Mouse (Mus musculus) lung, adult 2 months (tissue): ENCODE measurements around the gene Mybpc2. TPM values are rescaled to one million over a fixed set of nuclear protein-coding genes. Genes with fewer than 3 reads are reported as not detected.

ENCODE experiments used
- DNase-seq: peaks from one replicate; pipeline ENCODE4 v3.0.0; 2022
- H3K4me1 ChIP-seq: fragments of 200-500 bp; 2 replicates; pipeline ENCODE4 v1.6.1; 2011; ENCODE audit warnings: low read length; ENCODE audit not compliant: control insufficient read depth, insufficient read depth
- H3K4me3 ChIP-seq: fragments of 200-500 bp; replicated peaks from 2 replicates; pipeline ENCODE3; 2011; ENCODE audit warnings: low read depth, mild to moderate bottlenecking, control low read depth, low read length; ENCODE audit errors: extremely low read depth
- CTCF ChIP-seq: fragments of 200-500 bp; IDR thresholded peaks from 2 replicates; pipeline ENCODE4 v1.5.1; 2011; ENCODE audit warnings: mild to moderate bottlenecking, low read length, control low read depth; ENCODE audit not compliant: insufficient read depth
- POLR2A ChIP-seq: fragments of 200-500 bp; IDR thresholded peaks from 2 replicates; pipeline ENCODE4 v1.6.1; 2011; ENCODE audit warnings: low read depth, mild to moderate bottlenecking, control low read depth, low read length, borderline replicate concordance; ENCODE audit errors: extremely low read depth
- WGBS: fragments of 180-500 bp; shearing (Covaris S2); methylation state at CpG from one replicate; pipeline ENCODE4 v1.1.7; 2018; 5-methylcytosine and 5-hydroxymethylcytosine counted together
- polyA plus RNA-seq: library from polyadenylated mRNA; depleted of rRNA; stranded (reverse); fragments of >200 nt; gene quantifications from 2 replicates; pipeline ENCODE4 v1.2.3, GENCODE M21; 2012; rRNA removed

Gene Mybpc2
- 1.0 and 10.5 TPM in 2 replicates for polyA plus RNA-seq

DNA sequence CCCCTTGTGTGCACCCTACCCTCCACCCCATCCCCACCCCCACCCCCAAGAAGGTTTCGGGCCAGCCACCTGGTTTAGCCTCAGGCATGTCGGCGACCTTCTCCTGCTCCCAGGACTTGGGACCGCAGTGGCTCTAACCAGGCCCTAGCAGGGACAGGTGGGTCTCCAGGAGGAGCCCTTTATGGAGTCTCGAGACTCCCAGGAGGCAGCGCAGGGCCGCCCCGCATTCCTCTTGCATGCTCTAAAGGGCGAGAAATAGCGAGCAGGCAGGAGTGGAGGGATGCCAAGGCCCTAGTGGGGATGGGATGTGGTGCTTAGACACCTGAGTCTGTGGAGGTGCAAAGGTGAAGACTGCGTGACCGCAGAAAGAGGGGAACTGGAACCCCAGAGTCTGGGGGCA, at the start of gene Mybpc2:
Gene Mybpc2, minus strand, starts transcription at position 155 of the 400 bp plus-strand sequence.
- Histone ChIP-seq H3K4me1 (peaks cover 3% of the 10 kb centered on the region; the same call in 1 of the 2 replicates), H3K4me3 (no peak within 1 kb of the TSS)
- 36% methylated on average over 12 of the region's 12 CpGs for WGBS
- TF ChIP-seq CTCF (no peak), POLR2A (no peak)
- DNase-seq = no peak

DNA sequence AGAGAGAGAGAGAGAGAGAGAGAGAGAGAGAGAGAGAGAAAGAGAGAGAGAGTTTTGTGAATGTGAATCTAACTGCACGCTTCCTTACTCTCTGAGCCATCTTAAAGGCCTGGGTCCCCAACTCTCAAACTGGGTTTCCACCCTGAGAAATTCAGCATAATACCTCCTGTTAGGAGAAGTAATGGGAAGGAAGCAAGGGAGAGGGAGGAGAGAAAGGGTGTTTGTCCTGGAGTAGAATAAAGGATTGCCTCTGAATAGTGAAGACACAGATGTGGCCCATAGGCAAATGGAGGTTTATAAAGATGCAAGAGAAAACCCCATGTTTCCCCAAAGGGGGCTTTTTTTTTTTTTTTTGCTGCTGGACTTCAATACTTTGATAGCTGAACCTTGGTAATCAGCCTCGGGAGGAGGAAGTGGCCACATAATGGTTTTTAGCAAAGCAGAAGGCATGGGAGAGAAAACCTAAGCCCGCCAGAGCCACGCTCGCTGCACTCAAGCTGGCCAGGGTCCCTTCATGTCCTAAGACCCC, 48.6 kb upstream of the Mybpc2 start:
- Histone ChIP-seq H3K4me1 (no peaks in the 10 kb centered on the region; the same call in 1 of the 2 replicates), H3K4me3 (peak overlapping the region; percentile 59)
- WGBS = 57% methylated on average over 5 of the region's 5 CpGs
- TF ChIP-seq CTCF (no peak), POLR2A (no peak)
- no peak for DNase-seq

DNA sequence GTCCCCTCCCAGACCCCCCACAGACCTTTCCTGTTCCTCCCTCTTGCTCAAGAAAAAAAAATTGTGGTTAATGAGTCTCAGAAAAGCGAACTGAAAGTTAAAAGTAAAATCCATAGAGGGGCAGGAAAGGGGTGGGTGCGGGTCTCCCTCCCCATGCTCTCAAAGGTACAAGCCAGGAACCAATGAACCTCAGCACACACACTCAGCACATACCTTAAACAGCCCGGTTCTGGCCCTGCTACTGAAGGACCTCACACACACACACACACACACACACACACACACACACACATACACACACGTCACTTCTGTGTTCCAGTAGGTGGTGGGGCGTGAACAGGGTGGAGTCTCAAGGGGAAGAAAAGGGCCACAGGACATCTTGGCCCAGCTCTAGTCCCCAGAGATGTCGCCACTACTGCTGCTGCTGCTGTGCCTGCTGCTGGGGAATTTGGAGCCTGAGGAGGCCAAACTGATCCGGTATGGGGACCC, 47.8 kb upstream of the Mybpc2 start, which contains the start of gene Napsa:
Gene Napsa, plus strand, starts transcription at position 168 of the 489 bp plus-strand sequence.
- WGBS = 26% methylated on average over 7 of the region's 7 CpGs
- H3K4me1 ChIP-seq = no peaks in the 10 kb centered on the region; the same call in 1 of the 2 replicates
- TF ChIP-seq POLR2A (peak; percentile 96; the same call in 1 of the 2 replicates), CTCF (no peak)
- DNase-seq = peak; percentile 57
- peak within 1 kb of the TSS; percentile 62 for H3K4me3 ChIP-seq

DNA sequence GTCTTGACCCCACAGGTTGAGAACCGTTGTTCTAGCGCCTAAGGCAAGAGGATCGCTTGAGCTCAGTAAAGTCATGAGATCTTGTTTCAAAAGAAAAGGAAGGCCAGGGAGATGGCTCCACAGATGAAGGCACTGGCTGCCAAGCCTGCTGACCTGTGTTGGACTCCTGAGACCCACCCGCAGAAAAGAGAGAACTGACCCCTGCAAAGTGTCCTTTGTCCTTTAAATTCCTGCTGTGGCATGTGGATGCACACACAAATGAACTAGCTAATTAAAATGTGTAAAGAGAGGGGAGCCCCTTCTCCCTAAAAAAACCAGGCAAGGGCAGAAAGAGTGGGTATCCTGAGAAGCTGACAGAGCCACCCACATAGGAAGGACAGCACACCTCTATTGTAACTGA, 47.4 kb upstream of the Mybpc2 start:
- Histone ChIP-seq H3K4me3 (no peak overlapping the region), H3K4me1 (no peaks in the 10 kb centered on the region; the same call in 1 of the 2 replicates)
- peak; percentile 4 for DNase-seq
- 60% methylated on average over 4 of the region's 4 CpGs for WGBS
- TF ChIP-seq POLR2A = no peak
- no peak for TF ChIP-seq CTCF

DNA sequence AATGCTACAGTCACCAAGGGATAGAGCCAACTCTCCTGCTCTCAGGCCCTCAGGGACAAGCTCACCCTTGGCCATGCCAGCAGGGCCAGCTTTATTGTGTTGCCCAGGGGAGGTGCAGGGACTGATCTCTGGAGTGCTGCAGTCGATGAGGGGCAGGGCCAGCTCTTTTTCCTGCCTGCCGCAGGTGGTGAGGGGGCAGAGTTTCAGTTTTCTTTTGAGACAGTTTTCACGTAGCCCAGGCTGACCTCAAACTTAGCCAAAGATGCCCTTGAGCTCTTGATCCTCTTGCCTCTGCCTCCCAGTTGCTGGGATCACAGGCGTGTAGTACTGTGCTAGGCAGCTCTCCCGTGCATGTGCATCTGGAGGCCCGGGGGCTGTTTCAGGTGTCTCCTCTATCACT, 46.5 kb upstream of the Mybpc2 start:
- WGBS = 66% methylated on average over 6 of the region's 6 CpGs
- TF ChIP-seq CTCF (no peak), POLR2A (no peak)
- H3K4me3 ChIP-seq = no peak overlapping the region
- no peaks in the 10 kb centered on the region; the same call in 1 of the 2 replicates for H3K4me1 ChIP-seq
- DNase-seq = peak; percentile 5

DNA sequence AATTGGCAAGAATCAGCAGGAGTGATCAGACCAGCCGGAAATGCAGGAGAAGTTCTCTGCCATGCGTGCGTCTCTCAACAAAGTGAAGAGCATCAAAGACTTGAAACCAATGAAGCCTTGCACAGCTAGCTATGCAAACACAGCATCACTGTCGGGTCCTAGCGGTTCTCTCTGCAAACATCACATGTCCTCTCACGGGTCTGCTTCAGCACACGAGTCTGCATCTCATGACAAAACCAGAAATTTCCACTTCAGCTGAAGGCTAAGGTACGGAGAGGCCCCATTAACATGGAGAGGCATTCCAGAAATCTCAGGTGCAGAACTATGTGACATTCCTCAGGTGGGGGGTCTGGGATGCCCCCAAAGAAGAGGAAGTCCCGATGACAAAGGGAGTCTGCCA, 44.3 kb upstream of the Mybpc2 start:
- no peak overlapping the region for H3K4me3 ChIP-seq
- WGBS = 50% methylated on average over 9 of the region's 9 CpGs
- TF ChIP-seq CTCF (no peak), POLR2A (no peak)
- DNase-seq = peak; percentile 4
- H3K4me1 ChIP-seq = no peaks in the 10 kb centered on the region; the same call in 1 of the 2 replicates

DNA sequence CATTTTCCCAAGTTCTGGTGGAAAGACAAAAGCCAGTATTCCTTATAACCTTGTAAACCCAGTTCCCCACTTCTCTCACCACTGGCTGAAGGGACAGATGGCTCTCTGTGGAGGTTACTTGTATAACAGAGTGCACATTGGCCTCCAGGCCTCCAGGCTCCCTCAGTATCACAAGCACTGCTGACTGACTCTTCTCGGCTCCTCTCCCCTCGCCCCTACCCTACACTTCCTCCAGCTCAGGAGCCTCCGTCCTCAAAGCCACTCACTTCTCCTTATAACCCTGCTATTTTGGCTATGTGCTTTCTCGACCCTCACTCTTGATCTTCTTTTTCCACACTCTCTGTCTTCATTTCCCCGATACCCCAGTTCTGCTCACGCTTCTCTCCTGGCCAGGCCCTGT, 41.0 kb upstream of the Mybpc2 start:
- no peaks in the 10 kb centered on the region for H3K4me1 ChIP-seq
- no peak for DNase-seq
- TF ChIP-seq CTCF (no peak), POLR2A (no peak)
- WGBS = 52% methylated on average over 6 of the region's 6 CpGs
- no peak overlapping the region for H3K4me3 ChIP-seq

DNA sequence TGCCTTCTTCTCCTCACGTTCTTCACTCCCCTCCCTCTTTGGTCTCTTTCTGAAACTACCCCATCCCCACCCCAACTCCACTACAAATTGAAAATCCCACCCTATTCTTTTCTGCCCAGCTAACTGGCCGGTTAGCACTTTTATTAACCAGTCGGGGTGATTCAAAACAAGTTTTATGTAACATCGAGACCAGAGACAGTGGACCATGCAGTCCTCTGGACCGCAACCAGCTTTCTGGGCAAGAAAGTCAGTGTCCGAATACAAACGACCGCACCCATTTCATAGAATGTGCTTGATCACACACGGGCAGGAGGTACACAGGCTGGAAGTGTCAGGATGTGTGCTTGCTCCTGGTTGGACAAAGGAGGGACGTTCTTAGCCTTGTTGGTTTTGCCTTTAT, 40.0 kb upstream of the Mybpc2 start:
- Histone ChIP-seq H3K4me3 (no peak overlapping the region), H3K4me1 (no peaks in the 10 kb centered on the region)
- TF ChIP-seq CTCF (no peak), POLR2A (no peak)
- 79% methylated on average over 10 of the region's 10 CpGs for WGBS
- no peak for DNase-seq

DNA sequence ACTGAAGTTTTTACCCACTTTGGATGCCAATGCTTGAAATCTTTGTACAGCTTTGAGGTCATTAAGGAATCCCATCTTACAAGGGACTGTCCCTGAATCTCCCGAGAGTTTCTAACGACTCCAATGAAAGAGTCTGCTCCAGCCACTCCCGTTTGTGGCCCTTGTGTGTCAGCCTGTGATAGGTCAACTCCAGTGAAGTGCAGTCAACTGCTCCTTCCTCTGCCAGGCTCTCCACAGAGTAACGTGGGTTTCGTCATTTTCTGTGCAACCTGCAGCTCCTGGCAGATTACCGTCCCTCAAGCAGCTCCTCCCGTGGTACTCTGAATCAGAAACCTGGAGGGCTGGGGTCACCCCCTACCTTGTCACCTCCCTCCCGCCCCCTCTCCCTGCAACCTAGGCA, 38.8 kb upstream of the Mybpc2 start:
- H3K4me3 ChIP-seq = no peak overlapping the region
- DNase-seq = peak; percentile 19
- H3K4me1 ChIP-seq = no peaks in the 10 kb centered on the region
- TF ChIP-seq POLR2A (peak; percentile 21; the same call in 1 of the 2 replicates), CTCF (no peak)
- 31% methylated on average over 8 of the region's 8 CpGs for WGBS
